Mouse (Mus musculus): ENCODE results near the gene Hgfac.

- no peak for TF ChIP-seq CTCF (IDR thresholded peaks at IDR 0.05; ENCODE audit: control insufficient read depth, insufficient read depth, low read length)
- no peak for TF ChIP-seq POLR2A (IDR thresholded peaks at IDR 0.05; ENCODE audit: borderline replicate concordance, control insufficient read depth, low read depth, low read length)
Observed at GRCm38 (mm10) chr5:35089614-35089963, 48.3 kb downstream of the Hgfac start.

All from bone marrow, adult 2 months (tissue).